Mouse (Mus musculus) lung, embryonic 16.5 days (tissue): ENCODE data around the gene Ruvbl2. TPM values are rescaled to one million over a fixed set of nuclear protein-coding genes. Genes with fewer than 3 reads are reported as not detected.
"Not testable (repeated sequence)": the region's sequence is repeated elsewhere in the genome, so short reads cannot be mapped to it uniquely, and the experiment has no call there.

Source experiments
- ATAC-seq: fragments of 200-750 bp; cut with Nextera tagmentation; 2 replicates; pipeline ENCODE4 v1.8.0; 2017; ENCODE audit warnings: low read depth, mild to moderate bottlenecking, moderate library complexity
- H3K27ac ChIP-seq: fragments of 300-500 bp; sonication (generic); 2 replicates; pipeline ENCODE4 v1.5.1; 2014; ENCODE audit warnings: mild to moderate bottlenecking, control low read depth, low read length
- H3K27me3 ChIP-seq: fragments of 300-500 bp; sonication (generic); 2 replicates; pipeline ENCODE4 v1.6.1; 2014; ENCODE audit warnings: low read depth, low read length, mixed read lengths; ENCODE audit not compliant: control insufficient read depth, insufficient read depth
- H3K36me3 ChIP-seq: fragments of 300-500 bp; sonication (generic); 2 replicates; pipeline ENCODE4 v1.6.1; 2014; ENCODE audit warnings: low read length; ENCODE audit not compliant: control insufficient read depth, insufficient read depth
- H3K4me1 ChIP-seq: fragments of 300-500 bp; sonication (generic); replicated peaks from 2 replicates; pipeline ENCODE4 v1.6.1; 2014; ENCODE audit warnings: low read length, mixed read lengths; ENCODE audit not compliant: control insufficient read depth, insufficient read depth
- H3K4me2 ChIP-seq: fragments of 300-500 bp; sonication (generic); 2 replicates; pipeline ENCODE4 v1.6.1; 2014; ENCODE audit warnings: low read depth, low read length, control low read depth
- H3K4me3 ChIP-seq: fragments of 300-500 bp; sonication (generic); 2 replicates; pipeline ENCODE4 v1.5.1; 2014; ENCODE audit warnings: mild to moderate bottlenecking, low read length, control low read depth
- H3K9ac ChIP-seq: fragments of 300-500 bp; sonication (generic); 2 replicates; pipeline ENCODE4 v1.6.1; 2014; ENCODE audit warnings: low read length, control low read depth
- H3K9me3 ChIP-seq: fragments of 300-500 bp; sonication (generic); 2 replicates; pipeline ENCODE4 v1.6.1; 2016; ENCODE audit warnings: low read length; ENCODE audit not compliant: control insufficient read depth
- WGBS: fragments of 180-500 bp; shearing (Covaris S2); extraction: QIAGEN DNeasy Blood & Tissue Kit; methylation state at CpG from one replicate; pipeline ENCODE4 v1.1.7; 2014; 5-methylcytosine and 5-hydroxymethylcytosine counted together
- polyA plus RNA-seq: library from polyadenylated mRNA; unstranded; fragments of >200 nt; fragmentation: Nextera tagmentation; extraction: Ambion mirVana; gene quantifications from 2 replicates; pipeline ENCODE4 v1.2.1, GENCODE M21; 2015

The Ruvbl2 gene
- polyA plus RNA-seq, 1 experiment from 2014 or later, result 160 TPM

- H3K9ac ChIP-seq, H3K9me3 ChIP-seq, H3K27me3 ChIP-seq, H3K27ac ChIP-seq, H3K4me2 ChIP-seq, ATAC-seq, H3K4me3 ChIP-seq: not testable (repeated sequence)
- WGBS, result 76% methylated on average over 4 of the region's 4 CpGs
- Histone ChIP-seq H3K4me1 (peaks cover 33% of the 10 kb centered on the region), H3K36me3 (peaks cover 21% of the 10 kb centered on the region)
Observed at GRCm38 (mm10) chr7:45462868-45463267, 25.0 kb upstream of the Ruvbl2 start.

GRCm38 (mm10) chr7:45462325-45462724 lies 24.4 kb upstream of the Ruvbl2 start:
- no peaks in the 10 kb centered on the region for H3K27me3 ChIP-seq
- no peak overlapping the region for H3K4me2 ChIP-seq
- H3K27ac ChIP-seq, result no peak overlapping the region
- H3K36me3 ChIP-seq, result peaks cover 25% of the 10 kb centered on the region
- peaks cover 38% of the 10 kb centered on the region for H3K4me1 ChIP-seq
- H3K9me3 ChIP-seq, result no peaks in the 10 kb centered on the region
- no peak overlapping the region for H3K4me3 ChIP-seq
- H3K9ac ChIP-seq, result no peak overlapping the region
- ATAC-seq, result no peak
- 81% methylated on average over 4 of the region's 4 CpGs for WGBS

- Histone ChIP-seq H3K27ac (peak overlapping the region; percentile 93), H3K9ac (0 out of 2 replicates have a peak overlapping the region, but pooled peaks have one; percentile 21), H3K4me1 (peaks cover 39% of the 10 kb centered on the region), H3K4me2 (no peak overlapping the region), H3K4me3 (no peak overlapping the region), H3K27me3 (no peaks in the 10 kb centered on the region), H3K9me3 (no peaks in the 10 kb centered on the region), H3K36me3 (peaks cover 29% of the 10 kb centered on the region)
- WGBS, result 89% methylated on average over 4 of the region's 4 CpGs
- no peak for ATAC-seq
Observed at GRCm38 (mm10) chr7:45461781-45462180, 23.9 kb upstream of the Ruvbl2 start.

- Histone ChIP-seq H3K9ac (peak overlapping the region; percentile 63), H3K4me1 (peaks cover 43% of the 10 kb centered on the region), H3K9me3 (no peaks in the 10 kb centered on the region), H3K4me2 (no peak overlapping the region), H3K4me3 (no peak overlapping the region), H3K36me3 (peaks cover 29% of the 10 kb centered on the region), H3K27ac (peak overlapping the region; percentile 93), H3K27me3 (no peaks in the 10 kb centered on the region)
- 48% methylated on average over 5 of the region's 5 CpGs for WGBS
- no peak for ATAC-seq
Observed at GRCm38 (mm10) chr7:45461326-45461725, 23.4 kb upstream of the Ruvbl2 start.

GRCm38 (mm10) chr7:45460860-45461314 lies 23.0 kb upstream of the Ruvbl2 start:
- H3K4me1 ChIP-seq, result peaks cover 39% of the 10 kb centered on the region
- peak overlapping the region; percentile 63 for H3K9ac ChIP-seq
- ATAC-seq, result peak; percentile 26; the same call in 1 of the 2 replicates
- WGBS, result 6% methylated on average over 13 of the region's 13 CpGs
- peak overlapping the region; percentile 50 for H3K4me3 ChIP-seq
- peak overlapping the region; percentile 63 for H3K4me2 ChIP-seq
- H3K27me3 ChIP-seq, result no peaks in the 10 kb centered on the region
- peaks cover 29% of the 10 kb centered on the region for H3K36me3 ChIP-seq
- H3K27ac ChIP-seq, result peak overlapping the region; percentile 93
- no peaks in the 10 kb centered on the region for H3K9me3 ChIP-seq

- Histone ChIP-seq H3K4me1 (peaks cover 34% of the 10 kb centered on the region), H3K27ac (peak overlapping the region; percentile 93), H3K4me2 (peak overlapping the region; percentile 63), H3K4me3 (peak overlapping the region; percentile 50), H3K36me3 (peaks cover 29% of the 10 kb centered on the region), H3K9me3 (no peaks in the 10 kb centered on the region), H3K27me3 (no peaks in the 10 kb centered on the region), H3K9ac (peak overlapping the region; percentile 63)
- no peak for ATAC-seq
- 58% methylated on average over 7 of the region's 7 CpGs for WGBS
Observed at GRCm38 (mm10) chr7:45460377-45460776, 22.5 kb upstream of the Ruvbl2 start.

- not testable (repeated sequence) for H3K9me3 ChIP-seq, H3K27me3 ChIP-seq
- H3K4me1 ChIP-seq, result peaks cover 33% of the 10 kb centered on the region
- peak within 1 kb of the TSS; percentile 71 for H3K4me2 ChIP-seq
- WGBS, result under 1% methylated on average over 35 of the region's 37 CpGs
- peak within 1 kb of the TSS; percentile 93 for H3K27ac ChIP-seq
- peak; percentile 97 for ATAC-seq
- H3K4me3 ChIP-seq, result peak within 1 kb of the TSS; percentile 68
- H3K9ac ChIP-seq, result peak within 1 kb of the TSS; percentile 79
- H3K36me3 ChIP-seq, result peaks cover 28% of the 10 kb centered on the region
Observed at GRCm38 (mm10) chr7:45459564-45460140, 21.8 kb upstream of the Ruvbl2 start, which contains the start of gene Ftl1. Gene Ftl1 (minus strand): TSS chr7:45459884.

- H3K4me2 ChIP-seq, result peak overlapping the region; percentile 71
- H3K9ac ChIP-seq, result peak overlapping the region; percentile 79
- peak overlapping the region; percentile 68 for H3K4me3 ChIP-seq
- no peaks in the 10 kb centered on the region for H3K27me3 ChIP-seq
- ATAC-seq, result peak; percentile 77
- H3K27ac ChIP-seq, result peak overlapping the region; percentile 91
- under 1% methylated on average over 39 of the region's 43 CpGs for WGBS
- H3K4me1 ChIP-seq, result peaks cover 33% of the 10 kb centered on the region
- H3K36me3 ChIP-seq, result peaks cover 34% of the 10 kb centered on the region
- H3K9me3 ChIP-seq, result no peaks in the 10 kb centered on the region
Observed at GRCm38 (mm10) chr7:45458748-45459563, 21.1 kb upstream of the Ruvbl2 start.
